Comparison of ENCODE assay signal across 8 mouse cellular contexts in the genomic region with DNA sequence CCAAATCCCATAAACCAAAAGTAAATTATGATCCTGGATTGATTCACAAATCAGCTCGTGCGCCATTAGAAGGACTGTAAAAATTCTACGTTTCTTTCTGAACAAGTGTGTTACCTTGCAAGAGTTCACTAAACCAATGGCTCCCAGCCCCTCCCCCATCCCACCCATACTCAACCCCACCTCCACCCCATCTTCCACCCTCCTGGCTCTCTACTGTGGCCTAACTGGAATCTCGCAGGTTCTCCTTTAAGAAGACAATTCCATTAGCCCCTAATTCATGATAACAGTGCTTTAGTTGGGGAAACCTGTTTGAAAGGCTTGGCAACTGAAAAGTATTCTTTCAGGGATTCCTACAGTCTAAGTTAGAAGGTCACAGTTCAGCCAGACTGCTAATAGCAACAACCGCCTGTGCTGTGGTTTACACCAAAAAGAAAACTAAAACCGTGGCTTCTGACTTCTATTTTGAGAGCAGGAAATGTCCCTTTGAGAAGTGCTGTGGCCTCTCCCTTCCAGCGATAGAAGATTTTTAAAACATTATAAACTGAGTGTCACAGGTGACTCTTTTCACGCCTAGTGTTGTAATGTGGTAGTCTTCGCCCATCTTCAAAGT. TPM values are rescaled to one million over a fixed set of nuclear protein-coding genes. Genes with fewer than 3 reads are reported as not detected.
A peak's percentile ranks its signal among the peaks of the same experiment; 100 is the strongest.
DNase-seq lines count a peak whose midpoint lies in the region; ATAC-seq and TF ChIP-seq lines count a peak whose summit lies in the region.

No protein-coding gene starts in this region.

- H3K9ac ChIP-seq in CH12.LX (ENCODE audit: insufficient read depth, low read depth): peak overlapping the region; percentile 86; the same call in 1 of the 2 replicates
- no peak overlapping the region for H3K9ac ChIP-seq in forebrain, postnatal 0 days
- H3K9ac ChIP-seq in liver, embryonic 11.5 days (ENCODE audit: low read depth, low read length): no peak overlapping the region
- no peak overlapping the region for H3K9ac ChIP-seq in stomach, embryonic 16.5 days (ENCODE audit: low read length)

- no peaks in the 10 kb centered on the region for H3K27me3 ChIP-seq in CH12.LX (replicated peaks)
- H3K27me3 ChIP-seq in forebrain, postnatal 0 days (ENCODE audit: insufficient read depth, low read length): no peaks in the 10 kb centered on the region
- H3K27me3 ChIP-seq in liver, embryonic 11.5 days (replicated peaks; ENCODE audit: control insufficient read depth, insufficient read depth, low read length): no peaks in the 10 kb centered on the region
- H3K27me3 ChIP-seq in stomach, embryonic 16.5 days (ENCODE audit: control insufficient read depth, insufficient read depth, low read length): no peaks in the 10 kb centered on the region

- peak overlapping the region; percentile 38 for H3K4me2 ChIP-seq in CH12.LX (ENCODE audit: insufficient read depth, low read depth, poor library complexity, severe bottlenecking)
- H3K4me2 ChIP-seq in forebrain, postnatal 0 days (ENCODE audit: low read depth): peak overlapping the region; percentile 74
- peak overlapping the region; percentile 87 for H3K4me2 ChIP-seq in liver, embryonic 11.5 days
- H3K4me2 ChIP-seq in stomach, embryonic 16.5 days (ENCODE audit: low read depth, low read length): peak overlapping the region; percentile 84

- peaks cover 0 to 3% of the 10 kb centered on the region in 2 experiments for H3K36me3 ChIP-seq in CH12.LX (replicated peaks in 1 of 2; ENCODE audit: control insufficient read depth in 1 of 2, insufficient read depth in 1 of 2, low read length in 1 of 2)
- H3K36me3 ChIP-seq in forebrain, postnatal 0 days (ENCODE audit: insufficient read depth): no peaks in the 10 kb centered on the region
- H3K36me3 ChIP-seq in liver, embryonic 11.5 days (ENCODE audit: control insufficient read depth, insufficient read depth, low read length): no peaks in the 10 kb centered on the region
- H3K36me3 ChIP-seq in stomach, embryonic 16.5 days (ENCODE audit: control insufficient read depth, insufficient read depth, low read length): no peaks in the 10 kb centered on the region

- H3K4me3 ChIP-seq in CH12.LX (replicated peaks in 1 of 3; ENCODE audit: low read depth in 2 of 3, low read length in 2 of 3, poor library complexity in 1 of 3): peak overlapping the region in 2 of 3 experiments; percentile 61 to 78
- H3K4me3 ChIP-seq in forebrain, postnatal 0 days (ENCODE audit: low read depth, low read length): peak overlapping the region; percentile 89
- H3K4me3 ChIP-seq in liver, embryonic 11.5 days (ENCODE audit: low read depth, low read length): peak overlapping the region; percentile 61; the same call in 1 of the 2 replicates
- H3K4me3 ChIP-seq in stomach, embryonic 16.5 days (replicated peaks; ENCODE audit: low read length): peak overlapping the region; percentile 74; the same call in 1 of the 2 replicates

- in situ Hi-C loops in CH12.LX (cut with MboI; ENCODE audit: low pct_ligation_motif_present, low pct_unique_long_range_greater_than_20kb, low sequenced_read_pairs): loop anchor here (5.0 kb wide), 1 partner anchor 63 kb away; no protein-coding TSS in a partner anchor

- no peak for TF ChIP-seq CTCF in CH12.LX (conservative IDR thresholded peaks at IDR 0.05 in 1 of 2, IDR thresholded peaks at IDR 0.05 in 1 of 2; ENCODE audit: low read depth in 2 of 2, low read length in 2 of 2)
- TF ChIP-seq CTCF in forebrain, postnatal 0 days (IDR thresholded peaks at IDR 0.05; ENCODE audit: low read depth): no peak

- WGBS in forebrain, postnatal 0 days: 34% methylated on average over 9 of the region's 9 CpGs
- 26% methylated on average over 9 of the region's 9 CpGs for WGBS in liver, embryonic 11.5 days
- 35% methylated on average over 9 of the region's 9 CpGs for WGBS in stomach, embryonic 16.5 days

- H3K79me2 ChIP-seq in CH12.LX (replicated peaks; ENCODE audit: control insufficient read depth, extremely low read depth, insufficient read depth, poor library complexity, severe bottlenecking): peaks cover 23% of the 10 kb centered on the region

- TF ChIP-seq POLR2A in CH12.LX (IDR thresholded peaks at IDR 0.05; ENCODE audit: low read depth, low read length): no peak

- H3K9me3 ChIP-seq in CH12.LX (replicated peaks; ENCODE audit: low read length): no peaks in the 10 kb centered on the region
- H3K9me3 ChIP-seq in forebrain, postnatal 0 days (ENCODE audit: low read length): no peaks in the 10 kb centered on the region
- H3K9me3 ChIP-seq in liver, embryonic 11.5 days (ENCODE audit: control insufficient read depth, low read length): no peaks in the 10 kb centered on the region
- H3K9me3 ChIP-seq in stomach, embryonic 16.5 days (replicated peaks; ENCODE audit: control insufficient read depth, low read length): no peaks in the 10 kb centered on the region

- no peak for ATAC-seq in forebrain, postnatal 0 days
- ATAC-seq in liver, embryonic 11.5 days (replicated peaks; ENCODE audit: low FRiP score): no peak
- no peak for ATAC-seq in stomach, embryonic 16.5 days (ENCODE audit: insufficient read depth, low FRiP score)

- peak; percentile 29 for DNase-seq in kidney, adult 9 months
- DNase-seq in kidney, adult 11 months: no peak
- DNase-seq in CH12.LX (ENCODE audit: extremely low read depth): peak; percentile 67
- no peak for DNase-seq in forebrain, postnatal 0 days
- no peak for DNase-seq in liver, embryonic 11.5 days (ENCODE audit: low spot score)
- DNase-seq in layer of hippocampus, postnatal 14 days (ENCODE audit: low spot score in 2 of 2): no peak
- DNase-seq in layer of hippocampus, postnatal 36 days: no peak

- dilution Hi-C loops in CH12.LX (cut with MboI; ENCODE audit: extremely low pct_ligation_motif_present, extremely low pct_unique_long_range_greater_than_20kb, low sequenced_read_pairs): no loop called here

- H3K27ac ChIP-seq in CH12.LX (ENCODE audit: insufficient read depth, low read depth): no peak overlapping the region; the same call in 1 of the 2 replicates
- H3K27ac ChIP-seq in forebrain, postnatal 0 days (ENCODE audit: low read depth, low read length): no peak overlapping the region
- H3K27ac ChIP-seq in liver, embryonic 11.5 days (ENCODE audit: low read depth, low read length): no peak overlapping the region
- H3K27ac ChIP-seq in stomach, embryonic 16.5 days (ENCODE audit: low read length): no peak overlapping the region

- peak; percentile 47 for TF ChIP-seq EP300 in CH12.LX (IDR thresholded peaks at IDR 0.05; ENCODE audit: low read length)

- TF ChIP-seq RAD21 in CH12.LX (IDR thresholded peaks at IDR 0.05; ENCODE audit: low read depth, low read length): no peak

- peaks cover 0 to 28% of the 10 kb centered on the region in 2 experiments; a peak in 2 of 4 replicates for H3K4me1 ChIP-seq in CH12.LX (ENCODE audit: control insufficient read depth in 1 of 2, insufficient read depth in 2 of 2)
- 0 out of 2 replicates have a peak, but pooled peaks cover 13% of the 10 kb centered on the region for H3K4me1 ChIP-seq in forebrain, postnatal 0 days (ENCODE audit: insufficient read depth)
- H3K4me1 ChIP-seq in liver, embryonic 11.5 days (replicated peaks; ENCODE audit: control insufficient read depth, insufficient read depth, low read length): peaks cover 19% of the 10 kb centered on the region
- peaks cover 20% of the 10 kb centered on the region for H3K4me1 ChIP-seq in stomach, embryonic 16.5 days (ENCODE audit: control insufficient read depth, insufficient read depth, low read length)

TF ChIP-seq in CH12.LX, 34 proteins besides CTCF, POLR2A, EP300 and RAD21 (continues in another document):
- TF ChIP-seq NRF1 (IDR thresholded peaks at IDR 0.05; ENCODE audit: low read depth, low read length): no peak
- no peak for TF ChIP-seq ZNF384 (IDR thresholded peaks at IDR 0.05; ENCODE audit: low read depth, low read length)
- no peak for TF ChIP-seq NELFE (IDR thresholded peaks at IDR 0.05; ENCODE audit: low read depth, low read length)
- TF ChIP-seq JUN (IDR thresholded peaks at IDR 0.05; ENCODE audit: insufficient read depth, low read depth, low read length): no peak
- TF ChIP-seq TBP (conservative IDR thresholded peaks at IDR 0.05; ENCODE audit: low read depth, low read length): no peak
- peak; percentile 97 for TF ChIP-seq MEF2A (IDR thresholded peaks at IDR 0.05; ENCODE audit: borderline replicate concordance, low read depth, low read length)
- no peak for TF ChIP-seq ELF1 (IDR thresholded peaks at IDR 0.05; ENCODE audit: low read depth, low read length)
- peak; percentile 49; the same call in 1 of the 2 replicates for TF ChIP-seq TCF12 (IDR thresholded peaks at IDR 0.05; ENCODE audit: low read depth, low read length)
- no peak for TF ChIP-seq KAT2A (IDR thresholded peaks at IDR 0.05; ENCODE audit: insufficient replicate concordance, low read length)
- no peak for TF ChIP-seq MAFK (IDR thresholded peaks at IDR 0.05; ENCODE audit: insufficient replicate concordance, low read length)
- no peak for TF ChIP-seq PAX5 (IDR thresholded peaks at IDR 0.05; ENCODE audit: low read length)
- no peak for TF ChIP-seq USF1 (IDR thresholded peaks at IDR 0.05; ENCODE audit: low read depth, low read length)
- no peak for TF ChIP-seq UBTF (IDR thresholded peaks at IDR 0.05; ENCODE audit: low read depth, low read length)
- TF ChIP-seq USF2 (conservative IDR thresholded peaks at IDR 0.05; ENCODE audit: low read depth, low read length): no peak
- TF ChIP-seq ZMIZ1 (IDR thresholded peaks at IDR 0.05; ENCODE audit: low read depth, low read length): no peak
- no peak for TF ChIP-seq MXI1 (IDR thresholded peaks at IDR 0.05; ENCODE audit: low read depth, low read length)
- TF ChIP-seq JUND (conservative IDR thresholded peaks at IDR 0.05; ENCODE audit: low read depth, low read length): no peak
- peak; percentile 59 for TF ChIP-seq IRF4 (IDR thresholded peaks at IDR 0.05; ENCODE audit: low read depth, low read length)
- TF ChIP-seq SIN3A (IDR thresholded peaks at IDR 0.05; ENCODE audit: low read length): peak; percentile 43; the same call in 1 of the 2 replicates
- TF ChIP-seq ETS1 (conservative IDR thresholded peaks at IDR 0.05; ENCODE audit: low read depth, low read length): peak; percentile 76
- no peak for TF ChIP-seq E2F4 (IDR thresholded peaks at IDR 0.05; ENCODE audit: insufficient replicate concordance, low read depth, low read length)
- no peak for TF ChIP-seq MYC (IDR thresholded peaks at IDR 0.05; ENCODE audit: low read depth, low read length)

RNA-seq across cellular contexts. Expression of gene Foxn3, which starts 1.0 kb away (rescaled TPM):
- total RNA-seq in CH12.LX (2012; rRNA removed) (21.1 and 26.8 TPM in 2 replicates), CH12.LX (2014; rRNA removed) (9.7 and 10.0 TPM in 2 replicates)
- polyA plus RNA-seq in CH12.LX (2012; ENCODE audit: insufficient read length, low read depth): 11.0 and 12.5 TPM in 2 replicates
- total RNA-seq in forebrain, postnatal 0 days (2014; rRNA removed): 32.8 and 34.2 TPM in 2 replicates
- polyA plus RNA-seq in forebrain, postnatal 0 days (2015; fragmentation: Nextera tagmentation; extraction: Ambion mirVana): 44.1 and 61.3 TPM in 2 replicates
- 50.2 and 52.7 TPM in 2 replicates for polyA plus RNA-seq in liver, embryonic 11.5 days (2014; fragmentation: Nextera tagmentation; extraction: Ambion mirVana)
- polyA plus RNA-seq in stomach, embryonic 16.5 days (2015; fragmentation: Nextera tagmentation; extraction: Ambion mirVana): 51.2 and 58.3 TPM in 2 replicates
- total RNA-seq in layer of hippocampus, postnatal 14 days (2021): 10 to 100 TPM; 54.8 to 55.8 TPM
- 10 to 100 TPM; 53.7 to 55.2 TPM for total RNA-seq in layer of hippocampus, postnatal 36 days (2021)

Comparison
In these comparisons a context has a peak if more than half of its experiments do, and no peak if none do; other contexts are left out.
1. DNase-seq: peak in kidney, adult 9 months (single experiment) and CH12.LX (single experiment); none in kidney, adult 11 months (single experiment), forebrain, postnatal 0 days (single experiment), liver, embryonic 11.5 days (single experiment), layer of hippocampus, postnatal 14 days (0 of 2) and layer of hippocampus, postnatal 36 days (0 of 2).
2. Peak in every context shown above with its lines, with median percentiles within 50 percentile points of each other: H3K4me2 ChIP-seq and H3K4me3 ChIP-seq.